1 mouse cellular context compared by ENCODE assay signal in the genomic region with DNA sequence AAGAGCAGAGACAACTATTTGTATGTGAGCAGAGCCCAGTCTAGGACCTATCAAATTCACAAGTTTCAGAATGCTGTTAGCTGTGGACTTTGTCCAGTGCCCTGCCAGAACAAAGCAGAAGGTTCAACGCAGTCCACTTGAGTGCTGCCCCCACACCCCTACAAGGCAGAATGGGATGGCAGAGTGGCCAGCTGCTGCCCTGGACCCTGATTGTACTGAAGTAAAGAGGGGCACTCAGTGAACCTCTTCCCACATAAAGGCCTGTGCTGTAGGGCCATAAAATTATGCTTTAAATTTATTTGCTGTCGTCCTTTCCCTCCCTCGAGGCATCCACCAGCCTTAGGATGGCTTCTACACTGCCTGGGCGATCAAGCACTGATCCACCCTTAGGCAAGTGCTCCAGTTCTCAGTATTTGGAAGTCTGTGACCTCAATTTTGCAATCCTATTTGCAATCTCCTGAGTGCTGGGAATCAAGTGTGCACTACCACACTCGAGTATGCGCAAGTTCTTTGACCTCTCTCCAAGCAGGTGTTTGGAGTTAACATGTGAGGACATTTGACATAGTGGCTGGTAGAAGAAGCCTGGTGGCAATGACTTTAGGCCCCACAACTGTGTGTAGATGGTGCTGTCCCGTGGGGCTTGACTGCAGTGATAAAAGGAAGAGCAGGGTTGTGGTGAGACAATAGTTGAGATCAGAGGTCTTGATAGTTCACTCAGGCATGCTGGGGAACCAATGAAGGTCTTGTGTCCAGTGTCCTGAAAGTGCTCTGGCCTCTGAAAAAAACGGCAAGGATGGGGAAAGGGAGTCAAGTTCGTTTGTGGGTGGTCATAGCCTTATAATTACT.
TF ChIP-seq lines count a peak whose summit lies in the region.

No protein-coding gene starts in this region.

TF ChIP-seq in CH12.LX, 34 proteins besides CTCF, POLR2A, EP300 and RAD21:
- TF ChIP-seq TCF12 (IDR thresholded peaks at IDR 0.05; ENCODE audit: low read depth, low read length) (no peak), CHD2 (IDR thresholded peaks at IDR 0.05; ENCODE audit: low read length) (peak; percentile 50; the same call in 1 of the 2 replicates), JUND (conservative IDR thresholded peaks at IDR 0.05; ENCODE audit: low read depth, low read length) (no peak), ZC3H11A (IDR thresholded peaks at IDR 0.05; ENCODE audit: low read depth, low read length) (no peak), MYC (IDR thresholded peaks at IDR 0.05; ENCODE audit: low read depth, low read length) (no peak), MEF2A (IDR thresholded peaks at IDR 0.05; ENCODE audit: borderline replicate concordance, low read depth, low read length) (no peak), MXI1 (IDR thresholded peaks at IDR 0.05; ENCODE audit: low read depth, low read length) (peak; percentile 28; the same call in 1 of the 2 replicates), NELFE (IDR thresholded peaks at IDR 0.05; ENCODE audit: low read depth, low read length) (no peak), SIN3A (IDR thresholded peaks at IDR 0.05; ENCODE audit: low read length) (0 out of 2 replicates have a peak, but pooled peaks have one; percentile 24), POLR2AphosphoS2 (IDR thresholded peaks at IDR 0.05; ENCODE audit: low read depth, low read length) (peak; percentile 98), JUN (IDR thresholded peaks at IDR 0.05; ENCODE audit: insufficient read depth, low read depth, low read length) (no peak), ZMIZ1 (IDR thresholded peaks at IDR 0.05; ENCODE audit: low read depth, low read length) (peak; percentile 25; the same call in 1 of the 2 replicates), PAX5 (IDR thresholded peaks at IDR 0.05; ENCODE audit: low read length) (no peak), UBTF (IDR thresholded peaks at IDR 0.05; ENCODE audit: low read depth, low read length) (no peak)
